Mouse (Mus musculus) stomach, embryonic 16.5 days (tissue): ENCODE results near the gene Mfsd10. TPM values are rescaled to one million over a fixed set of nuclear protein-coding genes. Genes with fewer than 3 reads are reported as not detected.

Experiments
- ATAC-seq: fragments of 200-750 bp; cut with Nextera tagmentation; 2 replicates; pipeline ENCODE4 v1.8.0; 2017; ENCODE audit warnings: moderate number of reproducible peaks, moderate TSS enrichment; ENCODE audit not compliant: insufficient read depth, low FRiP score
- H3K27ac ChIP-seq: fragments of 300-500 bp; sonication (generic); 2 replicates; pipeline ENCODE4 v1.5.1; 2014; ENCODE audit warnings: low read length
- H3K27me3 ChIP-seq: fragments of 300-500 bp; sonication (generic); 2 replicates; pipeline ENCODE4 v1.6.1; 2014; ENCODE audit warnings: low read length, control low read depth, mixed read lengths; ENCODE audit not compliant: control insufficient read depth, insufficient read depth
- H3K36me3 ChIP-seq: fragments of 300-500 bp; sonication (generic); 2 replicates; pipeline ENCODE4 v1.6.1; 2014; ENCODE audit warnings: low read length; ENCODE audit not compliant: control insufficient read depth, insufficient read depth
- H3K4me1 ChIP-seq: fragments of 300-500 bp; sonication (generic); 2 replicates; pipeline ENCODE4 v1.6.1; 2014; ENCODE audit warnings: low read length, control low read depth, mixed read lengths; ENCODE audit not compliant: control insufficient read depth, insufficient read depth
- H3K4me2 ChIP-seq: fragments of 300-500 bp; sonication (generic); 2 replicates; pipeline ENCODE4 v1.6.1; 2014; ENCODE audit warnings: low read depth, low read length, mixed read lengths
- H3K4me3 ChIP-seq: fragments of 300-500 bp; sonication (generic); replicated peaks from 2 replicates; pipeline ENCODE4 v1.5.1; 2014; ENCODE audit warnings: mild to moderate bottlenecking, low read length
- H3K9ac ChIP-seq: fragments of 300-500 bp; sonication (generic); 2 replicates; pipeline ENCODE4 v1.6.1; 2014; ENCODE audit warnings: low read length
- H3K9me3 ChIP-seq: fragments of 300-500 bp; sonication (generic); replicated peaks from 2 replicates; pipeline ENCODE4 v1.6.1; 2016; ENCODE audit warnings: low read length, control low read depth; ENCODE audit not compliant: control insufficient read depth
- WGBS: fragments of 180-500 bp; shearing (Covaris S2); extraction: QIAGEN DNeasy Blood & Tissue Kit; methylation state at CpG from one replicate; pipeline ENCODE4 v1.1.7; 2014; 5-methylcytosine and 5-hydroxymethylcytosine counted together
- polyA plus RNA-seq: library from polyadenylated mRNA; unstranded; fragments of >200 nt; fragmentation: Nextera tagmentation; extraction: Ambion mirVana; gene quantifications from 2 replicates; pipeline ENCODE4 v1.2.1, GENCODE M21; 2015

The Mfsd10 gene
- polyA plus RNA-seq, 1 experiment from 2014 or later, result 118 TPM

GRCm38 (mm10) chr5:34654881-34655280 is 17.9 kb upstream of the Mfsd10 start:
- Histone ChIP-seq H3K27ac (no peak overlapping the region), H3K9ac (no peak overlapping the region), H3K4me3 (no peak overlapping the region), H3K4me1 (peaks cover 7% of the 10 kb centered on the region; the same call in 1 of the 2 replicates), H3K4me2 (no peak overlapping the region), H3K36me3 (0 out of 2 replicates have a peak, but pooled peaks cover 13% of the 10 kb centered on the region), H3K9me3 (no peaks in the 10 kb centered on the region), H3K27me3 (no peaks in the 10 kb centered on the region)
- WGBS, result 79% methylated on average over 9 of the region's 9 CpGs
- no peak for ATAC-seq

- 81% methylated on average over 5 of the region's 5 CpGs for WGBS
- peaks cover 22% of the 10 kb centered on the region for H3K36me3 ChIP-seq
- no peak overlapping the region for H3K27ac ChIP-seq
- no peak overlapping the region for H3K9ac ChIP-seq
- no peaks in the 10 kb centered on the region for H3K4me1 ChIP-seq
- no peak overlapping the region for H3K4me3 ChIP-seq
- ATAC-seq, result no peak
- H3K4me2 ChIP-seq, result no peak overlapping the region
- no peaks in the 10 kb centered on the region for H3K27me3 ChIP-seq
- no peaks in the 10 kb centered on the region for H3K9me3 ChIP-seq
These were observed 15.9 kb upstream of the Mfsd10 start for GRCm38 (mm10) chr5:34652961-34653360.

- H3K36me3 ChIP-seq, result peaks cover 31% of the 10 kb centered on the region
- H3K4me1 ChIP-seq, result no peaks in the 10 kb centered on the region
- ATAC-seq, result no peak
- WGBS, result 56% methylated on average over 4 of the region's 4 CpGs
- H3K9ac ChIP-seq, result no peak overlapping the region
- no peak overlapping the region for H3K27ac ChIP-seq
- H3K4me3 ChIP-seq, result no peak overlapping the region
- no peak overlapping the region for H3K4me2 ChIP-seq
- H3K9me3 ChIP-seq, result no peaks in the 10 kb centered on the region
- H3K27me3 ChIP-seq, result no peaks in the 10 kb centered on the region
These were observed 10.6 kb upstream of the Mfsd10 start for GRCm38 (mm10) chr5:34647581-34647980.

GRCm38 (mm10) chr5:34642932-34643331 is 5.9 kb upstream of the Mfsd10 start:
- ATAC-seq, result peak; percentile 88
- Histone ChIP-seq H3K36me3 (peaks cover 31% of the 10 kb centered on the region), H3K9ac (no peak overlapping the region), H3K4me2 (no peak overlapping the region), H3K27me3 (no peaks in the 10 kb centered on the region), H3K27ac (no peak overlapping the region), H3K9me3 (no peaks in the 10 kb centered on the region), H3K4me3 (no peak overlapping the region), H3K4me1 (no peaks in the 10 kb centered on the region)
- 64% methylated on average over 5 of the region's 5 CpGs for WGBS

- WGBS, result 86% methylated on average over 3 of the region's 3 CpGs
- Histone ChIP-seq H3K27ac (no peak overlapping the region), H3K4me2 (no peak overlapping the region), H3K9me3 (no peaks in the 10 kb centered on the region), H3K4me1 (peaks cover 4% of the 10 kb centered on the region), H3K36me3 (peaks cover 27% of the 10 kb centered on the region), H3K9ac (no peak overlapping the region), H3K4me3 (no peak overlapping the region), H3K27me3 (no peaks in the 10 kb centered on the region)
- no peak for ATAC-seq
These were observed 5.0 kb upstream of the Mfsd10 start for GRCm38 (mm10) chr5:34641991-34642390.

- WGBS, result 77% methylated on average over 7 of the region's 7 CpGs
- Histone ChIP-seq H3K4me3 (peak overlapping the region; percentile 81; the same call in 1 of the 2 replicates), H3K27me3 (no peaks in the 10 kb centered on the region), H3K4me2 (peak overlapping the region; percentile 96), H3K27ac (peak overlapping the region; percentile 95), H3K9ac (peak overlapping the region; percentile 89; the same call in 1 of the 2 replicates), H3K9me3 (no peaks in the 10 kb centered on the region), H3K4me1 (peaks cover 13% of the 10 kb centered on the region), H3K36me3 (peaks cover 23% of the 10 kb centered on the region)
- no peak for ATAC-seq
These were observed 662 bp upstream of the Mfsd10 start for GRCm38 (mm10) chr5:34637591-34638156.

GRCm38 (mm10) chr5:34635665-34636192 is 1.3 kb downstream of the Mfsd10 start:
- peak overlapping the region; percentile 81 for H3K4me3 ChIP-seq
- no peaks in the 10 kb centered on the region for H3K27me3 ChIP-seq
- H3K9me3 ChIP-seq, result no peaks in the 10 kb centered on the region
- peaks cover 13% of the 10 kb centered on the region for H3K4me1 ChIP-seq
- H3K9ac ChIP-seq, result peak overlapping the region; percentile 89
- peak overlapping the region; percentile 96 for H3K4me2 ChIP-seq
- no peak overlapping the region for H3K27ac ChIP-seq
- WGBS, result 57% methylated on average over 10 of the region's 10 CpGs
- H3K36me3 ChIP-seq, result peaks cover 32% of the 10 kb centered on the region
- ATAC-seq, result no peak

- Histone ChIP-seq H3K4me3 (no peak overlapping the region), H3K36me3 (peaks cover 34% of the 10 kb centered on the region), H3K4me1 (peaks cover 13% of the 10 kb centered on the region), H3K9ac (no peak overlapping the region), H3K4me2 (no peak overlapping the region), H3K27me3 (no peaks in the 10 kb centered on the region), H3K9me3 (no peaks in the 10 kb centered on the region), H3K27ac (no peak overlapping the region; the same call in 1 of the 2 replicates)
- WGBS, result 88% methylated on average over 13 of the region's 13 CpGs
- ATAC-seq, result no peak
These were observed 2.1 kb downstream of the Mfsd10 start for GRCm38 (mm10) chr5:34634746-34635400.

- no peak overlapping the region for H3K9ac ChIP-seq
- ATAC-seq, result peak; percentile 19; the same call in 1 of the 2 replicates
- H3K27ac ChIP-seq, result no peak overlapping the region
- H3K9me3 ChIP-seq, result no peaks in the 10 kb centered on the region
- peaks cover 13% of the 10 kb centered on the region for H3K4me1 ChIP-seq
- H3K4me3 ChIP-seq, result no peak overlapping the region
- WGBS, result 55% methylated on average over 4 of the region's 4 CpGs
- no peak overlapping the region for H3K4me2 ChIP-seq
- no peaks in the 10 kb centered on the region for H3K27me3 ChIP-seq
- H3K36me3 ChIP-seq, result peaks cover 34% of the 10 kb centered on the region
These were observed 3.4 kb downstream of the Mfsd10 start for GRCm38 (mm10) chr5:34633641-34634040.
